Mouse (Mus musculus) megakaryocyte progenitor cell, adult 5-6 weeks (primary cell): ENCODE measurements at regions not wholly inside any gene's neighbourhood (a gene's known extent, or its start where the extent isn't known, plus 50 kb on each side); places are given as distances from the start of the nearest gene placed in this dataset.
A peak's percentile ranks its signal among the peaks of the same experiment; 100 is the strongest.

Source experiments
- ATAC-seq: replicated peaks from 2 replicates; pipeline ENCODE4 v1.8.0; 2016; ENCODE audit warnings: mild to moderate bottlenecking, moderate TSS enrichment, inconsistent platforms; ENCODE audit not compliant: poor library complexity

DNA sequence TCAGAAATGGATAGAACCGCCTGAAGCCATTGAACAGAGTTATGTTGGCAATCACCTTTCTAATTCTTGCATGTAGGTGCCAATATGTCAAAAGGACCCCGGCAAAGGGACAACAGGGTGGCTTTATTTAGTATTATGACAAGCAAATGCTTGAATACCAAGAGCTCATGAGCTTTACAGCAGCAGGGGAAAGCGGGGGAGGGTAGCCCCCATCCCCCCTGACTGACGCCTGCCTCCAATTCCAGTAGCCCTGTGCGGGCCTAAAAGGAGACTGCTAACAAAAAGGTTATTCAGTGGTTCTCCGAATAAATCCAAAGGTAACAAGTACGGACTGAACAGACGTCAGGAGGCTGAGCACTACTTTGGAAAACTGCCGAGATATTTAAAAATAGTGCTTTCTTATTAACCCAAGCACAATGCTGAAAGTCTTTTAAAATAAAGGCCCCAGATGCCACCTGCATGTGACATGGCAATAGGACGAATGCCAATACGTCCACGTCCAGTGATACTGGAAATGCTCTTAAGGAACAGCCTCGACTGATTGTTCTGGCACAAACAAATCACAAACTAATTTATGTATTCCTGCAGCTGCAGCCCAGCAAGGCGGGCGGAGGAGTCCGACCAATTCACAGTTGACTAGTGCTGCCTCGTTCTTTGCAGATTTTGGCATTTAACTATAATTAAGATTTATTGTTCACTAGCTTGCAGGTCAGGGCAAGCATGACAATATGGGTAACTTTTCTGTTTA is 771.7 kb upstream of the Car8 start:
- no peak for ATAC-seq

DNA sequence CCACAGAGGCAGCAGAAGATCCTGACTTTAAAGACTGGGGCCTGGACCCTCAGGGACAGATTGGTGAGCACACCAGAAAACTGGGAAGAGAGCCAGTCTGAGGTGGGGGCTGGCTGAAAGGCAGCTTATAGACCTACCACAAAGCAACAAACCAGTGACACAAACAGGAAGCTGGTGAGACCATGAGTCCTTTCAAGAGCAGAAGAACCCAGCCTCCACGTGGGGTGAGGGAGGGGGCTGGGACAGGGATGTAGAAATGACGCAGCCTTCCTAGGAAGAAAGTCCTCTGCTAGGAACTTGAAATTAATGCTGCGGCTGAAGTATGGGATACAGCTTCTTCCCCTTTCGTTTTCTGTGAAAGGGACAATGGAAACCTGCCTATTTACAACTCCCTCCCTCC is 770.8 kb upstream of the Car8 start:
- peak; percentile 97 for ATAC-seq

DNA sequence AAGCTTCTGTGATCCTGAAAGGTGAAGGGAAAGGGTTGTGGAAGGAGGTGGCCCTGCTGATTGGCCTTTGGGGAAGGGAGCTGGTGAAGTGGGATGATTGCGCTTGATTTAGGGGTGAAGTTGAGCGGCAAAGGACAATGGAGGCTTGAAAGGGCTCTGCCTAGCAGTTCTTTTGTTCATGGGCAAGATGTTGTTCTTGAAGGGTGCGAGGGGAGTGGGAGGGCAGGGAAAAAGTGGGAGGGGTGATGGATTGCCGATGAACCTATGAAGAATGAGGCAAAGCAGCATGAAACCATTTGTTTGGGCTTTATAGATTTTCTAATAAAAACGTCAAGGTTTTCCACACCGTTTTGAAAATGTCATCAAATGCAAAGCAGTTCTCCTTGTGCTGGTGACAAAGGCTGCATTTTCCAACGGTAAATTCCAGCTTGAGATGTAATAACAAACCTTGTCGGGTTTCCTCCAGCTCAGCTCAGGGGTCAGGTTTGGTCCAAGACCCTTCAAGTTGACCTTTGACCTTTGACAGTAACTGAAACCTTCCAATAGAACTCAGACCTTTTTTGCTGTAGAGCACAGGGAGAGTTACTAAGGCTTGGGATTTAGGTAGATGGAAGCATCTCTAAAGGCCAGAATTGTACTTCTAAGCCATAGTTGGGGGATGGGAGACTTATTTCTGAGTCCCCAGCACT is 767.2 kb upstream of the Car8 start:
- no peak for ATAC-seq

DNA sequence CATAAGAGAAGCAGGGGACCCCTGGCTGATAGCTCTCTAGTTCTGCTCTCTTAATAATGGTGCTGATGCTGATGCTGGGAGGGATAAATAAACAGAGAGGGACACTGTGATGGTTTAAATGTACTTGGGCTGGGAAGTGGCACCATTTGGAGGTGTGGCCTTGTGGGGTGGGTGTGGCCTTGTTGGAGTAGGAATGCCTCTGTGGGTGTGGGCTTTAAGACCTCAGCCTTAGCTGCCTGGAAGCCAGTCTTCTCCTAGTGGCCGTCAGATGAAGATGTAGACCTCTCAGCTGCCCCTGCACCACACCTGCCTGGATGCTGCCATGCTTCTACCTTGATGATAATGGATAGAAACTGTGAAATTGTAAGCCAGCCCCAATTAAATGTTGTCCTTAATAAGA is 765.0 kb upstream of the Car8 start:
- ATAC-seq, result no peak

DNA sequence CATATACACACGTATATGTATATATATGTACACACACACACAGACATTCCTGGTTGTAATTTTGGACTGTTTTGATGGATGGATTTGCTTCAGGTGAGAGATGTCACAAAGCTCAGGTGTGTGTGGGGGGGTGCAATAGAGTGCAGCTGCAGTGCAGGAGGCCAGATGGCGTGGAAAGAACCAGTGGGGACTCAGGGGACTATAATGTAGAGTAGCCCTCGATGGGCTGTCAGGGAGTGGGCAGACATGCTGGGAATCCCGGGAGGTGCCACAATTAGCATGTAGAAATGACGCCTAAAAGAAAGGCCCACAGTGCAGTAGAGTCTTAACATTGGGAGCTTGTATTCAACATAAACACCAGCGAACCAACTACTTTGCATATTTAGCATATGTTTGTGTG is 763.5 kb upstream of the Car8 start:
- ATAC-seq, result no peak

DNA sequence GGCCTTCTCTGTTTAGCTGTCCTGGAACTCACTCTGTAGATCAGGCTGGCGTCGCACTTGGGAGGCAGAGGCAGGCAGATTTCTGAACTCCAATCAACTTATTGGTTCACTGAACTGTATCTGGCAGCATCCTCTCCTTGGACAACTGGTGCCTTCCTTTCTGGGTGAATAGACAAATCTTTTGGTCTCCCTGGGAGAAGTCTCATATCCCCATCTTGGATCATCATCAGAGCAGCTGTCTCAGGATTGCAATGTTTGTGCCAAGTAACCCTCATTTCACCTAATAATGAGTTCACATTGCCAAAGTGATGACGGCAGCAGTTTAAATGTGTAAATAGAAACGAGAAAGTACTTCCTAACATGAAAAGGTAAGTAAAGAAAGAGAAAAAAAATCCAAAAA is 759.8 kb upstream of the Car8 start:
- no peak for ATAC-seq

DNA sequence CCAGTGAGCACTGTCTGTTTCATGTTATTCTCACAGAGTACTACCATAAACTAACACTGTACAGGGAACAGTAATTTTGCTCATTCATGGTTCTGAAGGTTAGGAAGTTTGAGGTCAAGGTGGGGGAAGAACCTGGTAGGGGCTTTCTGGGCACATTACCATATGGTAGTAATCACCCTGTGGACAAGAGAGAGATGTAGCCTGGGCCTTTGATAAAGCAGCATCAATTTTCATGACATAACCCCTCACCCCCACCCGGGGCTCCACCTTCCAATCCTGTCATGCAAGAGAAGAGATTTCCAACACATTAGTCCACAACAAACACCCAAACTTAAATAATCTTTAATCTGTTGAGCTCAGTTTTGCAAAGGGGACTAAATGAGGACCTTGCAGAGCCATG is 753.3 kb upstream of the Car8 start:
- no peak for ATAC-seq

DNA sequence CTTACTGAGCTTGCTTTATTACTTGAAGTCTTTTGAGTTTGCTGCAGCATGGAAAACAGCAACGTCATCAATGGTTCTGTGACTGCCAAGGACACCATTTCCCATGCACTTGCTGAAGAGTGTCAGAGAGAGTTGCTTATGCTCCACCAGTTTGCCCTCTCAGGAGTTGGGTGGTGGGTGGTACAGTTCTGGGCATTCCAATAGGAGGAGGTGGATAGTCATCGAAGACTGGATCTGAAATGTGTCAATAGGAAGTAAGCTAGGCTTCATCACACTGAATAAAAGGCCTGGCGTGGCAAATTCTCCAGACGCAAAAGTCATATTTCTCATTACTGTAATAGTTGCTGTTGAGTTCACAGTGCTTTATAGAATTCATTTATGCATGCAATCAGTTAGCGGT is 751.7 kb upstream of the Car8 start:
- ATAC-seq, result no peak

DNA sequence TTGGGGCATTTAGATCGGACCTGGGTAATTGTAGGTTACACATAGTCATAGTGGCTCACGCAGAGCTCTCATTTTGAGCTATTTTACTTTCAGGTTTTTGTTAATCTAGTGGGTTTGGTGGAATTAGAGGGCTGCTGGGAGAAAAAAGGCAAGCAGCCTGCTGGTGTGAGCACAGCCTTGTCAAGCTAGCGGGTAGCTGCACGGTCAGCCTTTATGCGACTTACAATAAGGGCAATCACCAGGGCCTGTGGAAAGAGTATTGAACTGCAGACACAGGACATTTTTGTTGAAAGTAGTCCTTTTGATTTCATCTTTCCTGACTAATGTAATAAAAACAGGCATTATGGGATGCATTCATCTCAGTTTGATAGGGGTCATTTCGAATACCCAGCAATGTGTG is 750.8 kb upstream of the Car8 start:
- ATAC-seq, result no peak

DNA sequence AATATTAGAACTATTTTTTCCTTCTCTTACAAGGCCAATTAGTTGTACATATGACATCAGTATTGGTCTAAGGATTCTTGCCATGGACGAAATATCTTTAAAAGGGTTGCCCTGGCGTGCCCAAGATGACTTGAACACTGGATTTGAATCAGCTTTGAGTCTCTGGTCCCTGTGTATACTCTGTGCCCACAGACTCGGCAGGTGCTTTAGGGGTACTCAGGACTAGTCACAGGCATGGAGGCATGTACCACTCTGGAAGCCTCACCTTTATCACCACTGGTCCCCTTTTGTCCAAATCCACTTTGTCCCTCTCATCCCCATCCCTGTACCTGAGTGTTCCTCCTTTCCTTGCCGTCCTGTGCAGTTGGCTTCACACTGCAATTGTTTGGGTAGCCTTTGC is 750.3 kb upstream of the Car8 start:
- no peak for ATAC-seq

DNA sequence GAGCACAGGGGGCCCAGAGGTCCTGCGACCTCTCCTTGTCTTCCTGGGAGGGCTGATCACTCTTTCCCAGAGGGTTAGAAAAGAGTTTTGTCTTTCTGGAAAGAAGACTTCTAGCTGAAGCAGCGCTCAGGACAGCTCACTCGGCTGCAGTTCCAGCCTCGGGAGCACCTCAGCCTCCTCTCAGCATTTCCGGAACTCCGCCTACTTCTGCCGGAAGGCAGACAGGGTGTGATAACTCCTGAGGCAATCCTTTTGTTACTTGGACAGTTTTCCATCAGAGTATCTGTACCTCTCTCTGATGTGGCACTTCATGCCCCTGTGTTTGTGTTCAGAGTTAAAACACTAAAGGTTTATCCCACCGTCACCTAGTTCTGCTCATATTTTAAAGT is 749.5 kb upstream of the Car8 start:
- peak; percentile 66 for ATAC-seq

DNA sequence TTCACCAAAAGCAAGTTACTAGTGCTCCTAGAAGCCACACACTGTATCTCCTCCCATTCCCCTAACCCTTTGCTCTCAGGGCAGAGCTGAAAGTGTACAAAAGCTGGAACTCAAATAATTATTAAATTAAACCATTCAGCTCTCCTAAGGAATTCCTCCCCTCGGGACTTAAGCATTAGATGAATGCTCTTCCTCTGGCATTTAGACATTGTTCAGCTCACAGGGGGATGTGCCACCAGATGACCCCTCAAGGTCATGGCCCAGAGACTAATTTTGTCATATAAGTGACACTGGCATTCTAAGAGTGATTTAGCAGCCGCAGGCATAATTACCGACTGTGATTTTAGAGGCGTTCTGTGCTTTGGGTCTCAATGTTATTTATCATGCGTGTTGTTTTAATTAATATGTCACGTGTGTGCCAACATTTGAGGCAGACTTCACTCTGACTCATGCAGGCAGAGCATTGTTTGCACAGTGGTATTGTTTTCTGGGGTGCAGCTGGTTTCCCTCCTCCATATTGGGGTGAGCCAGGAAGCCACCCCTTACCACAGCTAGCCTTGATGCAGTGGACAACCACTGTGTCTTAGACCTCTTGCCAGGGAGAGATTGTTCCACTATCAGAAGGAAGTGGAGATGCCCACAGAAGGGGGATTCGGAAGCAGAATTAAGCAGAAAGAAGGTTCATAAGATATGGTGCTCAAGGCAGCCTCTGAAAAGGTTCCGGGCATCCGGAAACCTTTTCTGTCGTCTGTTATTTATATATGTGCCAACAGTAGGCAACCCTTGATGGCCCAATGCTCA is 748.9 kb upstream of the Car8 start:
- peak; percentile 34 for ATAC-seq

DNA sequence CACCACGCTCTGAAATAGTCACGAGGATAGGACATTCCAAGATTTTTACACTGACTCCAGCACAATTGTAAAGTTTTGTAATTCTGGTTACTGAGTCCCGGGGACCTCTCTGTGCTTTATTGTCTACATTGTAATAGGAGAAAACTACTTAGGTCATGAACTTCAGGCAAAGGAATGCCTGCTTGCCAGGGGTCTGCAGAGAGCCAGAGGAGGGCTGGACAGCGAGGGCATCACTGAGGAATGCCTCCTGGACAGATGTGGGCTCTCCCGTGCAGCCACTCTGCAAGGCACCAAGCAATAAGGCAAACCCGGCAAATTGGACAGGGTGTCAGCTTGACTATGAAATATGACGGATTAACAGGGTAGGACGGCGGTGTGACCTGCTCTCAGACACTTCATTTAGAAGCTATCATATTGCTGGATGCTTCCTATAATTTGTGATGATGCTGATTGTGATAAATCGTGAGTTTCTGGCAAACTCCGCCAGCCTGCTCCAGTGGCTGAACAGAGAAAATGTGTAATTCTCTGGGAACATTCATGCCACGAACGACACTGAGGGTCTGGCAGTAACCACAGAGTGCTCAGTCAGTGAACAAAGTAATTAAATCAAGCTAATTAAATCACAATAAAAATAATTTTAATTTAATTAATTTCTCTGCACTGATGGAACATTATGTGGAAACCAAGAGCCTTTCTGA is 747.7 kb upstream of the Car8 start:
- no peak for ATAC-seq

DNA sequence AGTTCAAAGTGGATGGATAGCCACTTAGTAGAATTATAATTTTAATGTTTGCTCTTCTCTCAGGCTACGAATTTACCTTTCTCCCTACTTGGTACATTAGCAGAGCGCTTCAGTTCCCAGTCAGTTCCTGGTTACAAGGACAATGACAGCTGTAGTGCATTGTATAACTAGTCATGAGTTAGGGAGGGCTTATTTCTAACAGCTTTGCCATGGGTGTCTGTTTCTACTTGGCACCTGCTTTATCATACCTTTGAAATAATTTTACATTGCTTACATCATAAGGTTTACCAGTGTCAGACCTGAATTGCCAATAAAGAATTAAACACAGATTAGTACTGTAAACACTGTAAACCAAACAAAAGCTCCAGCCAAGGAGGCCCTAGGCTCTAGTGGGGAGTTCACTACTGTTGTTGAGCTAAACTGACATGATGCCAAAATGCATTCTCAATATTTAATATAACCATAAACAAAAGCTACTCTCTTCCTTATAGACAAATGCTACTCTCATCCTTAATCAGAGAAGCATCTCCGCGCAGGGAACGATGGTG is 745.3 kb upstream of the Car8 start:
- ATAC-seq, result no peak

DNA sequence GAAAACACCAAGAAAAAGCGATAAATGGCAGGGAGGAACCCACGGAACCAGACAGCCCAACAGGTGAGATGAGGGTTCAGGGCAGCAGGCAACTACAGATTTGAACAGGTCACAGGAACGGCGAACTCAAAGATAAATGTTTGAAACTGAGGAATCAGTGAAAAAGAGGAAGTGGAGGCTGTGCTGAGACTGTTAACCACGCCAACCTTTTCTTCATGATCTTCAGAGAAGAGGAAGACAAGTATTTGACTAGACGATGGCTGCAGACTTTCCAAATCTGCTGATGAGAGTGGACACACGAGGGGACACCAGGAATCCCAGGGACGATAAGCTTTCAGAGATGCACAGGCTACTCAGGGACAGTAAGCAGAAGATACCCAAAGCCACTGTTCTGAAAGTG is 740.1 kb upstream of the Car8 start:
- ATAC-seq, result peak; percentile 76

DNA sequence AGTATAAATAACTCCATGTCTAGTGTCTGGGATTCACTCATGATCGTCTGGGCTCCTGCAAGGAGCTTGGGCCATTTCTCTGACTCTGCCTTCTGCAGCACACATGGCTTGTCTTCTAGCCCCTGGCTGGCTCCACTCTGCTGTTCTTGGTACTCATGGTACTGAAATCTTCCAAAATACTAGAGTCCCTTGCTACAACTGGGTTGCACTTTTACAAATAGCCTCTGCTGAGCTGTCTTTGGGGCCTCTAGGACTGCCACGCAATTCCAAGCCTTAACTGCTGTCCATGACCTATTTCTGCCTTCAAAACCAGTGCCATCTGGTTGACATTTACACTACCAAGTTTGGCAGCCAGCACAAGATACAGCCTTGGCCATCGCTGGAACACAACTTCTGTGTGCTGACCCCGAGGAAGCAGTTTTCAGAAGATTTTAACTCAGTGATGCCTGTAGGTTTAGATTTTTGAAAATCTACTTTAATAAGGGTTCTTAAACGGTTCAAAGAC is 731.2 kb upstream of the Car8 start:
- no peak for ATAC-seq

DNA sequence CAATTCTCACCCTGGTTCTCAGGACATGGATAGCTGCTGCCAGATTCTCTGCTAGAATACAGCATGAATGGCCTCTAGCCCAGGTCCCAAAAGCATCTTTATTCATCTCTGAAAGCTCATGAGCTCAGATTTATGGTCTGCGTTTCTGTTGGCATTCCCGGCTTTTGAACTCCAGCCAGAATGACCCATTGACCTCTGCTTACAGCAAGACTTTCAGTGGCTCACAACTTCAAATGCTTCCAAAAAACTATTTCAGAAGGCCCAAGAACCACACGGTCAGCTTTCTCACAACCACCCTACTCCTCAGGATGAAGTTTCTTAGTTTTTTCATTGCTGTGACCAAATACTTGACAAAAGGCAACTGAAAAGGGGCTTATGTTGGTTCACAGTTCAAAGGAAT is 729.9 kb upstream of the Car8 start:
- no peak for ATAC-seq

DNA sequence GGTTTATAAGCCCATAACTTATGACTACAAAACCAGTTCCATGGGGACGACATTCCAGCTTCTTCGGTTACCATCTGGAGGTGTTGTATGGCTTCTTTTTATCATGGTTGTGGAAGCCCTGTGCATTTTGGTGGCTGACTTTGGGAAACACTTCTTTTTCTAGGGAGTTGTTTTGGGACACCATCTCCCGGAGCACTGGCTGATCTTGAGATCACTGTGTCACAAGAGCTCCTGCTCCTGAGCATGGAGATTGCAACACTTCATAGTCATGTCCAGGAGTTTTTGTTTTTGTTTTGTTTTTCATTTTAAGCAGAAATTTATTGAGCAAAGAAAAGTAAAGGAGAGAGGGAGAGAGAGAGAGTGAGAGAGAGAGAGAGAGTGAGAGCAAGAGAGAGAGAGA is 729.1 kb upstream of the Car8 start:
- no peak for ATAC-seq

DNA sequence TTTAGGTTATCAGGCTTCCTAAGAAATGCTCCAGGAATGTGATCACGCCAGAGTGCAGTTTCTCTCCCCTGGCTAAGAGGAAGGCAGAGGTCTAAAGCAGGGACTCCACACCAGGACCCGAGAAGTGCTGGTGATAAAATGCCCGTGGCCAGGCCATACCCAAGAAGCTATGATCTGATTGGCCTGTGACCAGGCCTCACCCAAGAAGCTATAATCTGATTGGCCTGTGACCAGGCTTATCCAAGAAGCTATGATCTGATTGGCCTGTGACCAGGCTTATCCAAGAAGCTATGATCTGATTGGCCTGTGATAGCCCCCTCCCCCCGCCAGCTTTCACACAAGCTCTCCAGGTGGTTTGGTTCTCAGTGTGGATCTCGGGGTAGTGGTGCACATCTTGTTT is 726.7 kb upstream of the Car8 start:
- no peak for ATAC-seq

DNA sequence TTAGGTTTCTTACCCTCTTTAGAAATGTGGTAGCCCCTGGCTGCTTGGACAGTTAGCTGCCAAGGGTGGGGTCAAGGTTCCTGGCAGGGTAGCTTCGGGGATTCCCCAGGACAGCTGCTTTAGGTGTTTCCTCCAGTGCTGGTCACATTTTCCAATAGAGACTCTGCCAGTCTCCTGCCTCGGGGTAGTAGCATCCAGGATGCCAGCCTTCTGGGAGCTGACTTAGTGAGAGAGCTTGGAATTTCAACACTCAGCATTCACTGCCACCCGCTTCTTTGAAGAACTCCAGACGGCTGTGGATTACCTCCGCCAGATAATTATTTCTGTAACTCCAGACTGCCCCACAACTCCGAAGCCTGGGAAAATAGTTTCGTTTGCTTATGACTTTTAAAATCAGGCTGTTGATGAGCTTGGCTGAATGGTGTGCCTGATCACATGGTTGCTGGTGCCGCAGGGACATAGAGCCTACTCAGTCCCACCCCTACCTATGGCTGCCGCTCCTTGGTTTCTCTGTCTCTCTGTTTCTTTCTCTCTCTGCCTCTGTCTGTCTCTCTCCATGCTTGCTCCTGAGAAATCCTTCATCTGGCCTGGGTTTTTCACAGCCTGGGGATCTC is 724.2 kb upstream of the Car8 start:
- no peak for ATAC-seq

DNA sequence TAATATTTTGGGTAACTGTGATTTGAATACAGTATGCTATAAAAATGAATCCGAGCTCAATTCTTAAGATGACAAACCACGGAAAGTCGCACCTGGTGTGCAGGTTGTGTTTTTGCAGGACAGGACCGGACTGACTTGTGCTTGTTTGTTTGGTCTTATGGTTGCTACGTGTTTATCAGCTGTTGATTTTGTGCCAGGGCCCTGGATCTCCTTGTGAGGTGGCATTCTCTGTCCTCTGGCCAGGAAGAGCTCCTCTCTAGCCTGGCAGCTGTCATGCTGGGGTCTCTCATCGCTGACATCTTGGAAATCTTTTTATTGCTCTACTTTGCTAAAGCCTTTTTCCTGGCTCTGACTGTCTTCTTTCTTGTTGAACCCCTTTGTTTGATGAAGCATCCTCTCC is 723.0 kb upstream of the Car8 start:
- ATAC-seq, result no peak
